Mouse (Mus musculus): ENCODE results near the gene Gm47996. TPM values are rescaled to one million over a fixed set of nuclear protein-coding genes. Genes with fewer than 3 reads are reported as not detected.

Gm47996 gene
- total and polyA plus RNA-seq, 3 experiments, result not detected

GRCm38 (mm10) chr1:151215985-151216384, 6.1 kb downstream of the Gm47996 start:
- H3K4me1 ChIP-seq (ENCODE audit: control insufficient read depth in 1 of 2, insufficient read depth in 2 of 2, low read length in 2 of 2), result peaks cover 3 to 8% of the 10 kb centered on the region in 2 experiments; a peak in 2 of 4 replicates
- TF ChIP-seq HCFC1 (IDR thresholded peaks at IDR 0.05; ENCODE audit: low read depth, low read length) (no peak), BHLHE40 (IDR thresholded peaks at IDR 0.05; ENCODE audit: borderline replicate concordance, low read depth, low read length) (no peak), POLR2AphosphoS5 (IDR thresholded peaks at IDR 0.05; ENCODE audit: borderline replicate concordance, low read depth, low read length) (no peak), EP300 (IDR thresholded peaks at IDR 0.05; ENCODE audit: low read depth in 1 of 2, low read length in 2 of 2) (no peak), TCF12 (IDR thresholded peaks at IDR 0.05; ENCODE audit: low read depth, low read length) (no peak), TBP (IDR thresholded peaks at IDR 0.05; ENCODE audit: low read depth, low read length) (no peak), KAT2A (conservative IDR thresholded peaks at IDR 0.05; ENCODE audit: low read depth, low read length) (no peak)
- H3K79me2 ChIP-seq (ENCODE audit: control insufficient read depth, insufficient read depth, low read length, poor library complexity), result no peaks in the 10 kb centered on the region
- H3K4me3 ChIP-seq (ENCODE audit: control insufficient read depth in 1 of 2, insufficient read depth in 1 of 2, low read depth in 2 of 2, low read length in 2 of 2), result no peak overlapping the region
- H3K9ac ChIP-seq (ENCODE audit: control insufficient read depth, low read depth, low read length, poor library complexity, severe bottlenecking), result no peak overlapping the region
- no peak for DNase-seq (ENCODE audit: low read depth, low spot score)
- H3K27ac ChIP-seq (ENCODE audit: control insufficient read depth, low read depth, low read length), result no peak overlapping the region
- peaks cover 0 to 9% of the 10 kb centered on the region in 2 experiments; a peak in 2 of 4 replicates for H3K36me3 ChIP-seq (ENCODE audit: control insufficient read depth in 1 of 2, insufficient read depth in 2 of 2, low read length in 2 of 2)
- H3K9me3 ChIP-seq (replicated peaks; ENCODE audit: insufficient read depth, low read length), result no peaks in the 10 kb centered on the region
- H3K27me3 ChIP-seq (ENCODE audit: control insufficient read depth in 1 of 2, insufficient read depth in 2 of 2, low read length in 2 of 2), result no peaks in the 10 kb centered on the region

GRCm38 (mm10) chr1:151216417-151216816, 6.5 kb downstream of the Gm47996 start:
- DNase-seq (ENCODE audit: low read depth, low spot score), result no peak
- Histone ChIP-seq H3K27me3 (ENCODE audit: control insufficient read depth in 1 of 2, insufficient read depth in 2 of 2, low read length in 2 of 2) (no peaks in the 10 kb centered on the region), H3K4me3 (ENCODE audit: control insufficient read depth in 1 of 2, insufficient read depth in 1 of 2, low read depth in 2 of 2, low read length in 2 of 2) (no peak overlapping the region), H3K4me1 (ENCODE audit: control insufficient read depth in 1 of 2, insufficient read depth in 2 of 2, low read length in 2 of 2) (peaks cover 3 to 8% of the 10 kb centered on the region in 2 experiments; a peak in 2 of 4 replicates), H3K79me2 (ENCODE audit: control insufficient read depth, insufficient read depth, low read length, poor library complexity) (no peaks in the 10 kb centered on the region), H3K27ac (ENCODE audit: control insufficient read depth, low read depth, low read length) (no peak overlapping the region), H3K9ac (ENCODE audit: control insufficient read depth, low read depth, low read length, poor library complexity, severe bottlenecking) (no peak overlapping the region), H3K36me3 (ENCODE audit: control insufficient read depth in 1 of 2, insufficient read depth in 2 of 2, low read length in 2 of 2) (peaks cover 0 to 9% of the 10 kb centered on the region in 2 experiments; a peak in 2 of 4 replicates), H3K9me3 (replicated peaks; ENCODE audit: insufficient read depth, low read length) (no peaks in the 10 kb centered on the region)
- TF ChIP-seq UBTF (IDR thresholded peaks at IDR 0.05; ENCODE audit: borderline replicate concordance, insufficient read depth, low read depth, low read length) (no peak), MAFK (IDR thresholded peaks at IDR 0.05; ENCODE audit: borderline replicate concordance, low read depth, low read length) (no peak), JUND (IDR thresholded peaks at IDR 0.05; ENCODE audit: low read depth, low read length) (no peak)

- H3K27me3 ChIP-seq (ENCODE audit: control insufficient read depth in 1 of 2, insufficient read depth in 2 of 2, low read length in 2 of 2), result no peaks in the 10 kb centered on the region
- no peak overlapping the region for H3K27ac ChIP-seq (ENCODE audit: control insufficient read depth, low read depth, low read length)
- TF ChIP-seq CHD2 (IDR thresholded peaks at IDR 0.05; ENCODE audit: low read length) (no peak), RAD21 (IDR thresholded peaks at IDR 0.05; ENCODE audit: low read depth, low read length) (no peak), EP300 (IDR thresholded peaks at IDR 0.05; ENCODE audit: low read depth in 1 of 2, low read length in 2 of 2) (peak in 1 of 2 experiments; percentile 17; a peak in 1 of 4 replicates)
- H3K4me3 ChIP-seq (ENCODE audit: control insufficient read depth in 1 of 2, insufficient read depth in 1 of 2, low read depth in 2 of 2, low read length in 2 of 2), result no peak overlapping the region
- H3K9ac ChIP-seq (ENCODE audit: control insufficient read depth, low read depth, low read length, poor library complexity, severe bottlenecking), result no peak overlapping the region
- H3K79me2 ChIP-seq (ENCODE audit: control insufficient read depth, insufficient read depth, low read length, poor library complexity), result no peaks in the 10 kb centered on the region
- H3K4me1 ChIP-seq (ENCODE audit: control insufficient read depth in 1 of 2, insufficient read depth in 2 of 2, low read length in 2 of 2), result peaks cover 3 to 8% of the 10 kb centered on the region in 2 experiments; a peak in 2 of 4 replicates
- peaks cover 0 to 7% of the 10 kb centered on the region in 2 experiments; a peak in 2 of 4 replicates for H3K36me3 ChIP-seq (ENCODE audit: control insufficient read depth in 1 of 2, insufficient read depth in 2 of 2, low read length in 2 of 2)
- DNase-seq (ENCODE audit: low read depth, low spot score), result peak; percentile 69
- H3K9me3 ChIP-seq (replicated peaks; ENCODE audit: insufficient read depth, low read length), result no peaks in the 10 kb centered on the region
Observed at GRCm38 (mm10) chr1:151219045-151219444, 9.1 kb downstream of the Gm47996 start.

Measured in MEL (cell line).